Mouse (Mus musculus) right cerebral cortex, adult 2 months (tissue): Measurements from ENCODE around the gene Tenm3.

ENCODE experiments used
- DNase-seq, 2 experiments: peaks; one replicate each; pipeline ENCODE4 v3.0.0; 2021 to 2022; ENCODE audit warnings: low spot score in 2 of 2

Tenm3 gene

DNA sequence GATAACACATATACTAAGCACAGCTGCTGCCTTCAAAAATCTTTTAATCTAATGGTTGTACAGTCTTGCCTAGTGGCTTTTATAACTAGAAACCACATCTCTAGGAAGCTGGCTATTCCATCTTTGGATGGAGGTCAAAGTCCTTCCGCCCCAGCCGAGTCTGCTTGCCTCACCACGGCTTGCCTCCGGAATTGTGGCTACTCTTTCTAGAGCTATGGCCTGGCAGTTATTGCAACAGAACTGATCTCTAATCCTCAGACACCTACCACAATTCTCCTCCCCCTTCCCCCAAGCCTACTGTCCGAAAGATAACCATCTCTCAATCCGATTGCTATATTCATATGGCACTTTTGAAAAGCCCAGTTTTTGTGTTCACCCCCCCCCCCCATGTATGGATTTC, 101.0 kb downstream of the Tenm3 start:
- DNase-seq = no peak

DNA sequence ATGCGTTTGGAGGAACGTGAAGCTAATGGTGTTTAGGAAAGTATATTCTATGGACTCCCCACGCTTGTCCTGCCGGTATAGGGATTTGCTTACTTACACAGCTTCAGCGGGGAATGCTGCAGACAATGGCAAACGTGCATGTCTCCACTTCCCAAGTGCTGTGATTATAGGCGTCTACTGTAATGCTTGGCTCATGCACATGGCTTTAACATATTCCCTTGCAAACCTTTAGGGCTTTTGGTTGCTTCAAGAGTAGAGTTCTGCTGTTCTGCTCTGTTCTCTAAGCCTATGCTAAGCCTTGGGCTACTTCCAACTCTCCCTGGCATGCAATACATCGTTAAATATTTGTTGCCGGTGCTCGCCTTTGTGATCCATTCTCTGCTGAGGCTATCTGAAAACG, 102.8 kb downstream of the Tenm3 start:
- peak in 1 of 2 experiments; percentile 38 for DNase-seq

DNA sequence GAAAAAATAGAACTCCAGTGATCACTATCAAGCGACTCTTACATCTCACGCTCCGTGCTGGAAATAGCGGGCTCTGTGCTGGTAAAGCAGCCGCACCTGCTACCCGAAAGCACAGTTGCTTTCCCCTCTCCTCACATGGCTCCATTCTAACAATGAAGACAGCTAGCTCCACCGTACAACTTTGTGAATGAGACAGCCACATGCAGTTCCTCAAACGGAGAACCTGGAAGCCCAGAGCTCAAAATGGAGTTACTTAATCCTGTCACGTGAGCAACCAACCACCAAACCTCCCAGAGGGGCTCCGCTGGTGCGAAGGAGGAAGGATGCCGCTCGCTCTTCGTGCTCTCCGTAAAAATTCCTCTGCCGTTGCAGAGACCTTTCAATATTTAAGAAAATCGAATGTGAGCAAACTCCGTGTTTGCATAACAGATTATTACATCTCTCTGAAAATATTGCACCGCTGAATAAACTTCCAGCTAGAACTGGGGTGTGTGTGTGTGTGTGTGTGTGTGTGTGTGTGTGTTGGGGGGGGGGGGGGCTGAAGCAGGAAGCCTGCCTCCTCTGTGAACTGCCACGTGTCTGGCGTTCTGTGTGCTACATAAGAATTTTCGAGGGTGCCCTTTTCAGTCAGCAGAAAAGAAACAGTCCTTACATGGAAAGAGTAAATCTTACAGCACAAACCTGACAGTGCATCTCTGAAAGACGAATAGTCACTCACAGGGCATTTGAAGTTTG, 103.4 kb downstream of the Tenm3 start:
- peak; percentile 30 to 45 for DNase-seq

DNA sequence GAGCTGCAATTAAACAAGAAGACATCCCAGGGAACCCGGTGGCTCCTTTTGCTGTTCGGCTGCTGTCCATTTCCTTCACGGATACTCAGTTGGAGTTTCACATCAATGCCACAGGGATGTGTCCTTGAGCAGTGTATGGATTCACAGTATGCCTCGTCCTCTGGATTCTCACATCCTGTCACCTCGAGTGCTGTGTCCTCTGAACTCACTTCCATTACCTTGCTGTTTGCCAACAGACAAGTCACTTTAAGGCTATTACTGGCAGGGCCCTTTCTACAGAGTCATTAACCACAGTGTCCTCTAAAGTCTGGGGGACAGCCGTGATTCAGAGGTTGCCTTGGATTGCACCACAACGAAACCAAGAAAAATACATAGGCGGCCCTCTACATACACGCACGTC, 110.0 kb downstream of the Tenm3 start:
- DNase-seq = no peak

DNA sequence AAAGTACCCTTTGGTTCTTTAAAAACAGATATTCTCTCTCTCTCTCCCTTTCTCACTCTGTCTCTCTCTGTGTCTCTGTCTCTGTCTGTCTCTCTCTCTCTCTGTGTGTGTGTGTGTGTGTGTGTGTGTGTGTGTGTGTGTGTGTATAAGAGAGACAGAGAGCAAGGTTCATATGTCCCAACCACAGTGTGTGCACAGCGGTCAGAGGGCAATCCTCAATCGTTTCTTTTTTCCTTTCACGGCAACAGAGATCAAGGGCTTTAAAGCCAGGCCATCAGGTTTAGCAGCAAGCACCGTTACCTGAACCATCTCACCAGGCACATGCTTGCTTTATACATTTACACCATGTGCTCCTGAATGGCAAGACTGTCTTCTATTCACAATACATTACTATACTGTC, 110.7 kb downstream of the Tenm3 start:
- no peak for DNase-seq

DNA sequence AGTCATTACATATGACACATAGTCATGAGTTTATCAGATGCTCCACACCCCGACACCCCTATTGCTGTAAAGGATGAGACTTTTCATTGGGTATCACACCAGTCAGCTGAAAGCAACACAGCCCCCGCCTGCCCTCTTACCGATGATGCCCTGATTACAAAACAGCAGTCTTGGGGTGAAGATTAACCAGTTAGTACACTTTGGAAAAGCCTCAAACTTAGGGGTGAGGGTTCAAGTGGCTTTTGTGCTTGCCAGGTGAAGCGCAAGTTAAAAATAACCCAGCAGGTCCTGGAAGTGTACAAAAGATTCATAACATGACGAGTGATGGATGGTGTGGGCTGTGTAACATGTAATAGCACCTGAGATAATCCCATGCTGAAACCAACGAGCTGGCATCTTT, 113.0 kb downstream of the Tenm3 start:
- DNase-seq = no peak

DNA sequence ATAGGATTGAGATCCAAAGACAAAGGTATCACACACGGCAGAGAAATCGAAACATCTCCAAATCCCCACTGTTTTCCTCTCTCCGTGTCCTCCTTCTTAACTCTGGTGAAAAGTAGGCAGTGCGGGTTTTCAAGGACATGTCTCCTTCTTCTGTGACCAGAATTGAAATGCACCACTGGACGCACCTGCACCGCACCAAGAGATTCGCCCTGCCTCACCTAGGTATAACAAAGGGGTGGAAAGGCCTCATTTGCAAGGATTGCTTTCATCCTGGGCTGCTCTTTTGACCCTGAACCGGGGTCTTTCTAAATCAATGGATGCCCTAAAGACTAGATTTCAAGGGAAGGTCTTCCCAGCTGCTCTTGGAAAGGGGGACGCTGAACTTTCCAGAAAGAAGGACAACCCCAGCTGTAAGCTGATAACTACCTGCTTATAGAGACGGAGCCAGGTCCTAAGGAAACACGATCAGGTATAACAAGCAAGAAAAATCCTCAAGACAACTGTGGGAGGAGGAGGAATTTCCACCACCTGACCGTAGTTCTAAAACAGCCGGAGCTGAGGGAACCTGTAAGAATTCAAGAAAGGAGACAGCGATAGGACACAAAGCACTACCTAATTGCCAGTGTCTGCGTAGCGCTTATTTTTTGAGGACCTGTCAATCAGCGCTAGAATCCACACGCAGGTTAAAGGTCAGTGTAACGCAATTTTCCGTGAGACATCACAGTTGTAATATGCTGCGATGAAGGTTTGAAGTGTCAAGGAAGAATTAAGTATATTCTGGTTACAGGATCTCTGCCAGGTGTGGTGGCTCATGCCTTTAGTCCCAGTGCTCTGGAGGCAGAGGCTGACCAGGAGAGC, 114.7 kb downstream of the Tenm3 start:
- DNase-seq = no peak

DNA sequence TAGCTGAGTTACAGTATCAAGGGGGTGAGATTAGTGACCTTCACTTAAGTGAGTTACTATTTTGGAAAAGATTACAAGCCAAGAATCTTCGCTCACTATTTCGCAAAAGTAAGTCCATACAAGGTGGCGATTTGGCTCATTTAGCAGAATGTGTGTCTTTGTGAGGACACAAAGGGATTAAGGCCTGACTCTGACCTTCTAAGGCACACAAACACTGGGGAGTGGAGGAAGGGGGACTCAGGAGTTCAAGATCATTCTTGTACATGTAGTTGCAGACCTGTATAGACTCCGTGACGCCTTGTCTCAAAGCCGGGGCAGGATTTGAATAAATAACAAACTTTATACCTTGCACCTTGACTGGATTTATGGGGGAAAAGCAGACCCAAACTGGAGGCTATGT, 115.7 kb downstream of the Tenm3 start:
- no peak for DNase-seq

DNA sequence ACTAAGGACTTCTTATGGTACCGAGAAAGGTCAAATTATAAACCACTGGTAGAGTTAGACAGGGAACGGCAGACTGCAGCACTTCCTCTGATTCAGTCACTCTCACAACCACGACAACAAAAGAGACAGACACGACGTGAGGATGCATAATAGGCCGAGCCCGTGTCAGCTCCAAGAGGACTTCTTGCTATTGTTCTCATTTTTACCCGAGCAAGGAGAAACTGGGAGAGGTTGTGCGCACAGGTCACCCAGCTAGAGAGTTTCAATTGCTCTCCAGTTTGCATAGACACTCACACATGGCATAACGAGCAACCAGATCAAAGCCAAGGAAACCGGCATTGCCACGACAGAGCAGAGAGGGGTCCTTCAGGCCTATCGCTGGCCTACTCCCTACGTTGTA, 121.0 kb downstream of the Tenm3 start:
- DNase-seq = no peak

DNA sequence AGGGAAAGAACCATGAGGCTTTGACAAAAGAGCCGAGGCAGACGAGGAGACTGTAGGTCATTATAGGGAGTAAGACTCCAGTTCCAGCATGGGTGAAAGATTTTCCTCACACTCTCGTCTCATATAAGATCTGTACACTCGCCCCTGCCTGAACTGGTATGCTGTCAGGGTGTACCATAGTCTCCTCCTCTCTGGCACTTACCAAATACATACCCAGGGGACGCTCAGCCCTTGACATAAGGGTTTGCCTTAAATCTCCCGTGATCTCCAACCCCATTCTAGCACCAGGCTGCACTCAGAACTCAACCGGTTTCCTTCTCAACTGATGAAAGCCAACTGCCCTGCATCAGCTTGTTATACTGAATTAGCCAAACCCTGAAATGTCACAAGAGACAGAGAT, 121.4 kb downstream of the Tenm3 start:
- no peak for DNase-seq

DNA sequence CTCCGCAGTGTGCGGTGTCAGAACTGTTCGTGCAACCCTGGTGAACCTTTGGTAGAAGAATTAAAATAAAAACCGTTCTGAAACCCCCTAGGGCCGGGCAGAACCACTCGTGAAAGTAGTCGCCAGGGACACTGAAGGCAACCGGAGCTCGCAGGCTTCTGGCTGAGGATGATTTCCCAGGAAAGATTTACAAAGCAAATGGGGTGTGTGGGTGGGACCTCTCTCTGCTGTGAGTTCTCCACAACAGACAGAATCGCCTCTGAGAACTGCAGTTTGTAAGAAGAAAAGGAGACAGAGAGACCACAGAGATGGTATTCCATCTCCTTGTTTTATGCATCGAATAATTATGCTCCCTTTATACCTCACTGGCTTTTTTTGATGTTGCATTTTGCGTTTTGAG, 122.4 kb downstream of the Tenm3 start:
- DNase-seq = peak; percentile 21 to 37

DNA sequence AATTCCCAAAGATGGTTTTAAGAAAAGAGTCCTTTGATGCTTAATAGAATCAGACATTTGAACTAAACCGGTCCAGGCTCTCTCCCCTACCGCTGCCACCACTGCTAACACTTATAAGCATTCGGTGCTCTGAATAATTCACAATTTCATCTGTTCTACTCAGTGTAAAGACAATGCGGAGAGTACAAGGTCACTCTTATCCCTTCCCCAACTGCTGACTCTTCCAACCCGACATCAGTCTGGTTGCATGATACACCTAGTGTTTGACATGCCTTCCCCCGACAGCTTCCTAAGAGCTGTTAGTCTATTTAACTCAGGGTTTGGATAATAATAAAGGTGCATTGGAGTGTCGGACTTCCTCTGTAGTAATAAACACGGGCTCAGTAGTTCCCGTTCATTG, 128.1 kb downstream of the Tenm3 start:
- no peak for DNase-seq

DNA sequence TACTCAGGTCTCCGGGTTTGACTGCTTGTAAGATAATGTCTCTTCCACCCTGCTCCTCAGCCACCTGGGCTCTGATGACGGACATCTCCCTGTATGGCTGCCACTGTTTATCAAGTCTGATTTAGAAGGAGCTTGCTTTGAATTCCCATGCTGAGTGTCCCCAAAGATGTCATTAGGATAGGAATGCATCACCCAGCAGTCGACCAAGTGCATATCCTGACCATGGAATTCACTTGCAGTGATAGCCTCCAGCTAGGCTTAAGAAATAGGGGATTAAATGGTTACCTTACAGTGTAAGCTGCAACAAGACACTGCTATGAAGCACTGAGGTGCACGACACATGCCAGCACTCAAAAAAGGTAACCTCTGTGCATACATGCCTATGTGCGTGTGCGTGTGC, 137.1 kb downstream of the Tenm3 start:
- no peak for DNase-seq

DNA sequence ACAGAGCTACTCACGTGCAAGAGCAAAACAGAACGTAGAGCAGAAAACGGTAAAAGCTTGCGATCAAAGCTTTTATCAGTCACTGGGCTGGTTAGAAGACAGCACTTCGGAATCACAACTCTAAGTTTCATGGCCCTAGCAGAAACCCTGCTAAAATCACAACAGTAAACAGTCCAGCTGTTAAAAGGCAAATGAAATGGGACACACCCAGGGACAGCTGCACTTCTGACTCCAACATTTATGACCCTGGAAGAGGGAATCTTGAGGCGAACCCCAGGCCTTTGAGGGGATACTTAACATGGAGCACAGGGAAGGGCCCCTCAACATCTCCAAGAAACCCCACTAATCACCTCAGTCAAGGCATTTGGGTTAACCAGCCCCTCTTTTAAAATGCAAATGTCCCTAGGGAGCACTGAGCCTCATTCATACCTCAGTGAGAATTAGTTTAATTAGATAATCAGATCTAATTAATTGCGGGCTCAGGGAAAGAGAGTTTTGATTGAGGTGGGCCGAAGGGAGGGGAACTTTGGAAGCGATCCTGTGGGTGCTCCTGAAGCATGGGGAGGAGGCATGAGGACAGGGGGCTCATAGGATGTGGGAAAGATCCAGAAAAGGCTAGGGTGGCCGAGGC, 138.8 kb downstream of the Tenm3 start:
- DNase-seq = no peak

DNA sequence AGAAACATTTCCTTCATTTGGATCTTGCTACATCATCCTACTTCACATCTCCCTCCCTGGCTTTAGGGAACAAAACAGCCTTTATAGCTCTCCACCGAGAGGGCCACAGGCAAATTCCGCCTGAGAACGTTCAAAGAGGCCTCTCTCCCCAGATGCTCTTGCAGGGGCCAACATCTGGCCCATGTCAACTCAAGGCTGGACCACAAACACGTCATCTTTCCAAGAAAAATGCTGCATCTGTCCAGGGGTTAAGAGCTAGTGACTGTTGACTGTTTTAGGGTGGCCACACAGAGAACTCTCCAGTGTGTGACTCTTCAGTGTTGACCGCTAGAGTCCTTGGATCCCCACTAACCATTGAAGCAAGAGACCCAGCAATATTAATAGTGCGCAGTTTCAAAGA, 139.3 kb downstream of the Tenm3 start:
- DNase-seq = no peak

DNA sequence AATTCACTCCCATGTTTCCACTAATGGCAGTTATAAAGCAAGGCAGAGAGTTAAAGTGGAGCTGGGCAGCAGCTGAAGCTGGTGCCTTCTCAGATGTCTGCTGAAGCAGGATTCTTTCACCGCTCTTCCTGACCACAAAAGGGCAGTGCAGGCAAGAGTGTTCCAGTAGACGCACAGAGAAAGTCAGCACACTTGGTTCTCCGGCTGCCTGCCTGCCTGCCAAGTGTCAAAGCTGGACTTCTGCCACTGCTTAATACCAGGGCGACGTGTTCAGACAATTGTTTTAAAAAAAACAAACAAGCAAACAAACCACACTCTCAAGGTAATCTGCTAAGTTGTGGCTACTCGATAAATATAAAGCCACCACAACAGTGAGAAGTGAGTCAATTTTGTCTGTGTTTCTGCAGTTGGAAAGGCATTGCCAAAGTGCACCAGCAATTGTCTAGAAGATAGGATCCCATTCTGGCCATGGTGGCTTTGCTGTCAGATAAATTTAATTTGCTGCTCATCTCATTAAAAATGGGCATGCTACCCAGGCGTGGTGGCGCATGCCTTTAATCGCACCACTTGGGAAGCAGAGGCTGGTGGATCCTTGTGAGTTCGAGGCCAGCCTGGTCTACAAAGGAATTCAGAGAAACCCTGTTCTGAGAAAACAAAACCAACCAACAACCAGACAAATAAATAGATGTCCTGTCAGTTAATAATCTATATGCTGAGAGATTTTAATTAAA, 152.9 kb downstream of the Tenm3 start:
- DNase-seq = peak; percentile 8 to 13

DNA sequence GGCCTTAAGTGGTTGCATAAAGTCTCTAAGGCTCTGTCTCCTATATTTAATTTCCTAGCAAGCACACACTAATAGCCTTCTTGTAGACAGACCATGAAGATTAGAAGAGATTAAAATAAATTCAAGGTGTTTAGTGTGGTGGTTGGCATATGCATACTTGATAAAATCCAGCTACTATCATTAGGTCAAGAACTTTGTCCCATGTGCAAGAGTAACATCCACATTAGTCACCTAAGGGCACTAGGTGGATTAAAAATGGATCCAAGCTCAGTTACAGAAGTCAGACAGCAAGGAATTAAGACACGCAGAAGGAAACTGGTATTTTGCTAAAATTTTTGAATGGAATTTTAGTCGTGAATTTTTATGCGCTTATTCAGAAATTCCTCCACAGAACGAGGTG, 155.0 kb downstream of the Tenm3 start:
- DNase-seq = no peak

DNA sequence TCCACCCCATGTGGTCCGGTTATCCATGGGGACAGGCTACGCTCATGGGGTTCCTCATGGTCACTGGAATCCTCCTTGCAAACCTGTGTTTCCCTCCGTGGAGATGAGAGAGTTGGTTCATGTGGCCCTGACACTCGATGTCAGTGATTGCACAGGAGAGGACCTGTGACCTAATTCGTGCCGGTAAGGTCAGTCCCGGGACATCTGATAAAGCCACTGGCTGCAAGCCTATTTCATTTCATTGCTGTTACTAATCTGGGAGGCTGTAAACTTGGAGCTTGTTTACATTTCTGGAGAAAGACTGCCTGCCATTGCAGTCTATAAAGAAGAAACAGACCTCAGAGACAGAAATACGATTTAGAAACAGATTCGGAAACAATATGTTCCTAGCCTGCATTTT, 155.6 kb downstream of the Tenm3 start:
- no peak for DNase-seq

DNA sequence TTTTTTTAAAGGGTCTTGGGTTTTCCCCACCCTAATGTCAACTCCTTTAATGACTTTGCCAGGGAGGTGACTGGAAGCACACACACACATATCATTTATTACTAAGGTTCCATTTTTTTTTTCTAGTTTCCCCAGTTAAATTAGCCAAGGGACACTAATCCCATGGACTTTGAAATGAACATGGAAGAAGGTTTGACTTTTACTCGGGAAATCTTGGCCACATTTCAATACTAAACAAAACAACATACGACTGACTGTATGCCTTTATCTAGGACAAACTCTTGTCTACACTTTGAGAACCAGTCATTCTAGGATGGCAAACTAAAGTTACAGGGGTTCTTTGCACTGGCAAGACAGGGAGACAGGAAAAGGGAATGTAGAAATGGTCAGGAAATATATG, 170.3 kb downstream of the Tenm3 start:
- DNase-seq = no peak

DNA sequence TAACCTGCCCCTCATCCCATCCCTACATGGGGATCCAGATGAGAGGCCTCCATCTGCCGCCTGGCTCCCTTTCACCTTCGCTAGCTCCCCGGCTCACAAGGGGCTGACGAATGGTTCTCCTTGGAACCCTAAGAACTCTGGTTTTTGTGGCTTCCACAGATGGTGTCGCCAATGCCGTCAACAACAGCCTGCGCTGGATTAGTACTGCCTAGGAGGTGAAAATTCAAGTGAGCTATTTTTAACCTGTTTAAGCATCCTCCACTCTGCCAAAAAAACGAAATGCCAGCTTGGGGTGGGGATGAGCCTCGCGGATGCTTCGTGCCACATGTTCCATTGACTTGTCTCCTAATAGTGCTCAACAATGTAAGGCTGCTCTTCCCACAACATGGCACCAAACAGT, 171.3 kb downstream of the Tenm3 start:
- DNase-seq = peak; percentile 36 to 39

DNA sequence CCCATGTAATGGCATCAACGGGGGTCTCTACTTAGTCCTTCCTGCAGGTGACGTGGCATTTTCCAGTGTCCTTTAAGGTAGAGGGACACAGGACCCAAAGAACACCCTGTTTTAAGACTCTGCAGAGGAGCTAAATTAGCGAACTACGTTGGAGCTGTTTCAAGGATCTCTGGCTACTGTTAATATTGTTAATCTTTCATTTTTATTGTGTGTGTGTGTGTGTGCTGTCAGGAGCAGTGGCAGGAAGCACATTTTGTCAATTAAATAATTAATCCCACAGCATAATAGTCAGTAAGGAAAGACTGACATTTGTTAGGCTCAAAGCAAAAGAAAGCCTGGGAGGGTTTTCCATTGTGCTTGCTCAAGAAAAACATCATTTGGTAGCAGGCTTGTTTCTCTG, 172.4 kb downstream of the Tenm3 start:
- no peak for DNase-seq

DNA sequence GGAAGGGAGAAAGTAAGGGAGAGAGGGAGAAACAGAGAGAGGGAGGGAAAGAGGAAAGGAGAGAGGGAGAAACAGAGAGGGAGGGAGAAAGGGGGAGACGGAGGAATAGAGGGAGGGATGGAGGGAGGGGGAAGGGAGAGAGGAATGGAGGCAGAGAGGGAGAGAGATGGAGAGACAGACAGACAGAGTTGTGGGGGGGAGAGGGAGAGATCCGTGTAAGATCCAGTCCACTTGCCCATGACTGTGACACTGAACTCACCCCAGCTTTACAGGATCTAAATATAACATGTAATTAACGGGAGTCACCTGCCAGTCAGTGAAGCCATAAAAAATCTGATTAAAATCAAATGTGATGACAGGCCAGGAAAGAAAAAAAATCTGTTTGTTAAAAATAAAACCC, 172.9 kb downstream of the Tenm3 start:
- no peak for DNase-seq
